Mouse (Mus musculus) midbrain, embryonic 16.5 days (tissue): Measurements from ENCODE around the gene Mecom. TPM values are rescaled to one million over a fixed set of nuclear protein-coding genes. Genes with fewer than 3 reads are reported as not detected.
A peak's percentile ranks its signal among the peaks of the same experiment; 100 is the strongest.

Source experiments
- ATAC-seq: fragments of 200-750 bp; cut with Nextera tagmentation; 2 replicates; pipeline ENCODE4 v1.8.0; 2017; ENCODE audit warnings: moderate TSS enrichment
- H3K27ac ChIP-seq: fragments of 300-500 bp; sonication (generic); 2 replicates; pipeline ENCODE4 v1.5.1; 2014; ENCODE audit warnings: mild to moderate bottlenecking, low read length, mixed read lengths
- H3K27me3 ChIP-seq: fragments of 300-500 bp; sonication (generic); 2 replicates; pipeline ENCODE4 v1.6.1; 2014; ENCODE audit warnings: low read depth, low read length, mixed read lengths; ENCODE audit not compliant: control insufficient read depth, insufficient read depth
- H3K36me3 ChIP-seq: fragments of 300-500 bp; sonication (generic); 2 replicates; pipeline ENCODE4 v1.6.1; 2014; ENCODE audit warnings: mild to moderate bottlenecking, low read length, moderate library complexity, mixed read lengths; ENCODE audit not compliant: control insufficient read depth, insufficient read depth
- H3K4me1 ChIP-seq: fragments of 300-500 bp; sonication (generic); 2 replicates; pipeline ENCODE4 v1.6.1; 2014; ENCODE audit warnings: mild to moderate bottlenecking, low read length, mixed read lengths; ENCODE audit not compliant: control insufficient read depth, insufficient read depth
- H3K4me2 ChIP-seq: fragments of 300-500 bp; sonication (generic); 2 replicates; pipeline ENCODE4 v1.6.1; 2014; ENCODE audit warnings: mild to moderate bottlenecking, low read length, mixed read lengths
- H3K4me3 ChIP-seq: fragments of 300-500 bp; sonication (generic); 2 replicates; pipeline ENCODE4 v1.5.1; 2014; ENCODE audit warnings: low read depth, mild to moderate bottlenecking, low read length, moderate library complexity, mixed read lengths
- H3K9ac ChIP-seq: fragments of 300-500 bp; sonication (generic); 2 replicates; pipeline ENCODE4 v1.6.1; 2014; ENCODE audit warnings: low read depth, low read length, mixed read lengths
- H3K9me3 ChIP-seq: fragments of 300-500 bp; sonication (generic); replicated peaks from 2 replicates; pipeline ENCODE4 v1.6.1; 2014; ENCODE audit warnings: mild to moderate bottlenecking, low read length, mixed read lengths; ENCODE audit not compliant: control insufficient read depth, poor library complexity, severe bottlenecking
- WGBS: fragments of 180-500 bp; shearing (Covaris S2); extraction: QIAGEN DNeasy Blood & Tissue Kit; methylation state at CpG from one replicate; pipeline ENCODE4 v1.1.7; 2014; 5-methylcytosine and 5-hydroxymethylcytosine counted together
- polyA plus RNA-seq: library from polyadenylated mRNA; unstranded; fragments of >200 nt; fragmentation: Nextera tagmentation; extraction: Ambion mirVana; gene quantifications from 2 replicates; pipeline ENCODE4 v1.2.1, GENCODE M21; 2015

Mecom gene
- polyA plus RNA-seq, 1 experiment from 2014 or later = 4.0 TPM

GRCm38 (mm10) chr3:30511062-30511640 lies 36.7 kb downstream of the Mecom start:
- Histone ChIP-seq H3K27ac (no peak overlapping the region), H3K27me3 (peaks cover 43% of the 10 kb centered on the region), H3K4me2 (no peak overlapping the region), H3K9ac (no peak overlapping the region), H3K9me3 (no peaks in the 10 kb centered on the region), H3K4me3 (no peak overlapping the region), H3K36me3 (no peaks in the 10 kb centered on the region), H3K4me1 (peaks cover 28% of the 10 kb centered on the region)
- ATAC-seq = no peak
- 31% methylated on average over 4 of the region's 4 CpGs for WGBS

- H3K36me3 ChIP-seq = no peaks in the 10 kb centered on the region
- H3K9ac ChIP-seq = no peak overlapping the region
- H3K27ac ChIP-seq = no peak overlapping the region
- 15% methylated on average over 8 of the region's 8 CpGs for WGBS
- ATAC-seq = no peak
- H3K4me2 ChIP-seq = no peak overlapping the region
- H3K4me1 ChIP-seq = peaks cover 28% of the 10 kb centered on the region
- no peak overlapping the region for H3K4me3 ChIP-seq
- H3K9me3 ChIP-seq = no peaks in the 10 kb centered on the region
- H3K27me3 ChIP-seq = peaks cover 43% of the 10 kb centered on the region
These were observed 37.2 kb downstream of the Mecom start for GRCm38 (mm10) chr3:30510646-30511045.

GRCm38 (mm10) chr3:30510105-30510504 lies 37.7 kb downstream of the Mecom start:
- Histone ChIP-seq H3K27me3 (peaks cover 43% of the 10 kb centered on the region), H3K27ac (no peak overlapping the region), H3K4me3 (peak overlapping the region; percentile 48), H3K9me3 (no peaks in the 10 kb centered on the region), H3K36me3 (no peaks in the 10 kb centered on the region), H3K4me1 (peaks cover 28% of the 10 kb centered on the region), H3K9ac (no peak overlapping the region), H3K4me2 (peak overlapping the region; percentile 76)
- WGBS = 3% methylated on average over 16 of the region's 16 CpGs
- ATAC-seq = no peak

GRCm38 (mm10) chr3:30508930-30509910 lies 38.6 kb downstream of the Mecom start:
- Histone ChIP-seq H3K36me3 (no peaks in the 10 kb centered on the region), H3K4me1 (peaks cover 25% of the 10 kb centered on the region), H3K4me2 (peak overlapping the region; percentile 76), H3K27ac (peak overlapping the region; percentile 47; the same call in 1 of the 2 replicates), H3K9me3 (no peaks in the 10 kb centered on the region), H3K9ac (peak overlapping the region; percentile 36; the same call in 1 of the 2 replicates), H3K4me3 (peak overlapping the region; percentile 48), H3K27me3 (peaks cover 52% of the 10 kb centered on the region)
- WGBS = 1% methylated on average over 37 of the region's 55 CpGs
- ATAC-seq = peak; percentile 62

- Histone ChIP-seq H3K27me3 (peaks cover 52% of the 10 kb centered on the region), H3K4me3 (peak overlapping the region; percentile 48), H3K9ac (peak overlapping the region; percentile 54; the same call in 1 of the 2 replicates), H3K36me3 (no peaks in the 10 kb centered on the region), H3K4me2 (peak overlapping the region; percentile 76), H3K4me1 (peaks cover 24% of the 10 kb centered on the region), H3K27ac (peak overlapping the region; percentile 4; the same call in 1 of the 2 replicates), H3K9me3 (no peaks in the 10 kb centered on the region)
- ATAC-seq = peak; percentile 84
- WGBS = under 1% methylated on average over 59 of the region's 73 CpGs
These were observed 39.4 kb downstream of the Mecom start for GRCm38 (mm10) chr3:30508296-30508929.

- H3K4me1 ChIP-seq = peaks cover 24% of the 10 kb centered on the region
- H3K36me3 ChIP-seq = no peaks in the 10 kb centered on the region
- H3K27me3 ChIP-seq = peaks cover 48% of the 10 kb centered on the region
- peak overlapping the region; percentile 48 for H3K4me3 ChIP-seq
- peak overlapping the region; percentile 4 for H3K27ac ChIP-seq
- H3K9ac ChIP-seq = 0 out of 2 replicates have a peak overlapping the region, but pooled peaks have one; percentile 54
- no peaks in the 10 kb centered on the region for H3K9me3 ChIP-seq
- H3K4me2 ChIP-seq = peak overlapping the region; percentile 76
- peak; percentile 16; the same call in 1 of the 2 replicates for ATAC-seq
- WGBS = under 1% methylated on average over 41 of the region's 41 CpGs
These were observed 40.1 kb downstream of the Mecom start for GRCm38 (mm10) chr3:30507576-30508295.

GRCm38 (mm10) chr3:30507028-30507575 lies 40.7 kb downstream of the Mecom start:
- 0 out of 2 replicates have a peak, but pooled peaks have one; percentile 2 for ATAC-seq
- H3K9ac ChIP-seq = peak overlapping the region; percentile 18; the same call in 1 of the 2 replicates

More at GRCm38 (mm10) chr3:30507028-30507575, 40.7 kb downstream of the Mecom start:
- peaks cover 24% of the 10 kb centered on the region for H3K4me1 ChIP-seq
- H3K27ac ChIP-seq = peak overlapping the region; percentile 4; the same call in 1 of the 2 replicates
- no peaks in the 10 kb centered on the region for H3K36me3 ChIP-seq
- H3K27me3 ChIP-seq = peaks cover 44% of the 10 kb centered on the region
- peak overlapping the region; percentile 76 for H3K4me2 ChIP-seq
- WGBS = 1% methylated on average over 22 of the region's 22 CpGs
- peak overlapping the region; percentile 48 for H3K4me3 ChIP-seq
- H3K9me3 ChIP-seq = no peaks in the 10 kb centered on the region
